Mouse (Mus musculus) heart, embryonic 14.5 days (tissue): ENCODE results near the gene Elobl. TPM values are rescaled to one million over a fixed set of nuclear protein-coding genes. Genes with fewer than 3 reads are reported as not detected.
A peak's percentile ranks its signal among the peaks of the same experiment; 100 is the strongest.

ENCODE experiments used
- ATAC-seq: fragments of 200-750 bp; cut with Nextera tagmentation; 2 replicates; pipeline ENCODE4 v1.8.0; 2017; ENCODE audit warnings: low read depth, moderate TSS enrichment; ENCODE audit not compliant: insufficient number of reproducible peaks, insufficient read depth, low FRiP score
- H3K27ac ChIP-seq, 2 experiments: fragments of 200-500 bp in 1 of 2; fragments of 300-500 bp in 1 of 2; sonication (generic) in 1 of 2; replicated peaks in 1 of 2; 2 replicates each; pipeline ENCODE4 v1.5.1; 2012 to 2014; ENCODE audit warnings: low read depth in 2 of 2, low read length in 2 of 2, control low read depth in 1 of 2, mild to moderate bottlenecking in 1 of 2, mixed read lengths in 1 of 2; ENCODE audit not compliant: control insufficient read depth in 1 of 2, insufficient read depth in 1 of 2
- H3K27me3 ChIP-seq: fragments of 300-500 bp; sonication (generic); 2 replicates; pipeline ENCODE4 v1.6.1; 2014; ENCODE audit warnings: mild to moderate bottlenecking, low read length, control low read depth; ENCODE audit not compliant: control insufficient read depth, insufficient read depth
- H3K36me3 ChIP-seq: fragments of 300-500 bp; sonication (generic); 2 replicates; pipeline ENCODE4 v1.6.1; 2014; ENCODE audit warnings: mild to moderate bottlenecking, control low read depth, low read length, mixed read lengths; ENCODE audit not compliant: control insufficient read depth, insufficient read depth
- H3K4me1 ChIP-seq, 2 experiments: fragments of 200-500 bp in 1 of 2; fragments of 300-500 bp in 1 of 2; sonication (generic) in 1 of 2; 2 replicates each; pipeline ENCODE4 v1.6.1; 2012 to 2014; ENCODE audit warnings: low read length in 2 of 2, control low read depth in 1 of 2, mixed read lengths in 1 of 2; ENCODE audit not compliant: control insufficient read depth in 2 of 2, insufficient read depth in 2 of 2
- H3K4me2 ChIP-seq: fragments of 300-500 bp; sonication (generic); 2 replicates; pipeline ENCODE4 v1.6.1; 2014; ENCODE audit warnings: mild to moderate bottlenecking, low read length
- H3K4me3 ChIP-seq, 2 experiments: fragments of 200-500 bp in 1 of 2; fragments of 300-500 bp in 1 of 2; sonication (generic) in 1 of 2; 2 replicates each; pipeline ENCODE4 v1.5.1; 2012 to 2014; ENCODE audit warnings: low read length in 2 of 2, mild to moderate bottlenecking in 2 of 2, control low read depth in 1 of 2, low read depth in 1 of 2, moderate library complexity in 1 of 2; ENCODE audit not compliant: control insufficient read depth in 1 of 2, insufficient read depth in 1 of 2
- H3K9ac ChIP-seq: fragments of 300-500 bp; sonication (generic); 2 replicates; pipeline ENCODE4 v1.6.1; 2014; ENCODE audit warnings: mild to moderate bottlenecking, low read length
- H3K9me3 ChIP-seq: fragments of 300-500 bp; sonication (generic); 2 replicates; pipeline ENCODE4 v1.6.1; 2016; ENCODE audit warnings: low read length, control low read depth; ENCODE audit not compliant: control insufficient read depth
- WGBS: fragments of 180-500 bp; shearing (Covaris S2); extraction: QIAGEN DNeasy Blood & Tissue Kit; methylation state at CpG from one replicate; pipeline ENCODE4 v1.1.7; 2014; 5-methylcytosine and 5-hydroxymethylcytosine counted together
- polyA plus RNA-seq: library from polyadenylated mRNA; unstranded; fragments of >200 nt; fragmentation: Nextera tagmentation; extraction: Ambion mirVana; gene quantifications from 2 replicates; pipeline ENCODE4 v1.2.1, GENCODE M21; 2014

Elobl gene
- polyA plus RNA-seq, 1 experiment from 2014 or later, result not detected

- Histone ChIP-seq H3K9ac (no peak overlapping the region), H3K4me1 (no peaks in the 10 kb centered on the region), H3K27ac (no peak overlapping the region), H3K4me2 (no peak overlapping the region), H3K4me3 (no peak overlapping the region), H3K9me3 (no peaks in the 10 kb centered on the region), H3K36me3 (peaks cover 54% of the 10 kb centered on the region), H3K27me3 (no peaks in the 10 kb centered on the region)
- ATAC-seq, result no peak
- 78% methylated on average over 5 of the region's 5 CpGs for WGBS
Measured at GRCm38 (mm10) chr11:88988956-88989355, 22.2 kb upstream of the Elobl start.

- Histone ChIP-seq H3K27me3 (no peaks in the 10 kb centered on the region), H3K27ac (no peak overlapping the region), H3K4me1 (no peaks in the 10 kb centered on the region), H3K4me3 (no peak overlapping the region), H3K9ac (no peak overlapping the region), H3K4me2 (no peak overlapping the region), H3K9me3 (no peaks in the 10 kb centered on the region), H3K36me3 (peaks cover 77% of the 10 kb centered on the region)
- ATAC-seq, result no peak
- 83% methylated on average over 10 of the region's 10 CpGs for WGBS
Measured at GRCm38 (mm10) chr11:88986616-88987015, 19.9 kb upstream of the Elobl start.

GRCm38 (mm10) chr11:88981337-88981736, 14.6 kb upstream of the Elobl start:
- Histone ChIP-seq H3K4me1 (no peaks in the 10 kb centered on the region), H3K4me2 (no peak overlapping the region), H3K9ac (no peak overlapping the region), H3K36me3 (peaks cover 47% of the 10 kb centered on the region), H3K4me3 (no peak overlapping the region), H3K27ac (no peak overlapping the region), H3K9me3 (no peaks in the 10 kb centered on the region), H3K27me3 (no peaks in the 10 kb centered on the region)
- no peak for ATAC-seq
- WGBS, result 83% methylated on average over 8 of the region's 8 CpGs

- Histone ChIP-seq H3K27me3 (no peaks in the 10 kb centered on the region), H3K9ac (no peak overlapping the region), H3K4me3 (no peak overlapping the region), H3K4me1 (peaks cover 6% of the 10 kb centered on the region in 2 experiments; a peak in 3 of 4 replicates), H3K27ac (no peak overlapping the region), H3K9me3 (no peaks in the 10 kb centered on the region), H3K36me3 (peaks cover 11% of the 10 kb centered on the region), H3K4me2 (no peak overlapping the region)
- WGBS, result 94% methylated on average over 5 of the region's 5 CpGs
- no peak for ATAC-seq
Measured at GRCm38 (mm10) chr11:88977188-88977587, 10.5 kb upstream of the Elobl start.

- Histone ChIP-seq H3K9me3 (no peaks in the 10 kb centered on the region), H3K4me1 (peaks cover 6% of the 10 kb centered on the region in 2 experiments; a peak in 3 of 4 replicates), H3K36me3 (peaks cover 3% of the 10 kb centered on the region; the same call in 1 of the 2 replicates), H3K4me3 (no peak overlapping the region), H3K27me3 (no peaks in the 10 kb centered on the region), H3K9ac (no peak overlapping the region), H3K27ac (no peak overlapping the region), H3K4me2 (no peak overlapping the region)
- WGBS, result 94% methylated on average over 2 of the region's 2 CpGs
- no peak for ATAC-seq
Measured at GRCm38 (mm10) chr11:88976320-88976719, 9.6 kb upstream of the Elobl start.

GRCm38 (mm10) chr11:88973776-88974701, 7.3 kb upstream of the Elobl start:
- ATAC-seq, result peak; percentile 52
- peak overlapping the region; percentile 69 to 85 for H3K27ac ChIP-seq
- WGBS, result 2% methylated on average over 58 of the region's 62 CpGs
- peak overlapping the region; percentile 95 for H3K4me2 ChIP-seq
- peaks cover 6% of the 10 kb centered on the region in 2 experiments; a peak in 3 of 4 replicates for H3K4me1 ChIP-seq
- no peaks in the 10 kb centered on the region for H3K36me3 ChIP-seq
- H3K9me3 ChIP-seq, result no peaks in the 10 kb centered on the region
- H3K27me3 ChIP-seq, result no peaks in the 10 kb centered on the region
- H3K4me3 ChIP-seq, result peak overlapping the region; percentile 72 to 92
- peak overlapping the region; percentile 82 for H3K9ac ChIP-seq

- Histone ChIP-seq H3K36me3 (no peaks in the 10 kb centered on the region), H3K4me1 (peaks cover 6% of the 10 kb centered on the region in 2 experiments; a peak in 3 of 4 replicates), H3K27ac (no peak within 1 kb of the TSS), H3K27me3 (no peaks in the 10 kb centered on the region), H3K4me2 (no peak within 1 kb of the TSS), H3K9ac (no peak within 1 kb of the TSS), H3K9me3 (no peaks in the 10 kb centered on the region), H3K4me3 (no peak within 1 kb of the TSS)
- no peak for ATAC-seq
- 32% methylated on average over 2 of the region's 2 CpGs for WGBS
Measured at GRCm38 (mm10) chr11:88970202-88970732, 3.5 kb upstream of the Elobl start, which contains the start of gene Coil. Gene Coil (plus strand): TSS chr11:88970252.
